Mouse (Mus musculus): ENCODE results near the gene Fuom.

Gene Fuom

GRCm38 (mm10) chr7:140101498-140101897 is 743 bp downstream of the Fuom start:
- DNase-seq (ENCODE audit: low spot score) = no peak

GRCm38 (mm10) chr7:140098466-140098865 is 3.8 kb downstream of the Fuom start:
- no peak for DNase-seq (ENCODE audit: low spot score)

GRCm38 (mm10) chr7:140096055-140096454 is 6.2 kb downstream of the Fuom start:
- DNase-seq (ENCODE audit: low spot score) = no peak

- no peak for DNase-seq (ENCODE audit: low spot score)
Observed at GRCm38 (mm10) chr7:140095556-140095955, 6.7 kb downstream of the Fuom start.

GRCm38 (mm10) chr7:140094954-140095353 is 7.3 kb downstream of the Fuom start:
- DNase-seq (ENCODE audit: low spot score) = no peak

- no peak for DNase-seq (ENCODE audit: low spot score)
Observed at GRCm38 (mm10) chr7:140092924-140093528, 9.2 kb downstream of the Fuom start, which contains the start of gene Prap1. Gene Prap1 (plus strand): TSS chr7:140093395.

GRCm38 (mm10) chr7:140090601-140091000 is 11.6 kb downstream of the Fuom start:
- no peak for DNase-seq (ENCODE audit: low spot score)

- DNase-seq (ENCODE audit: low spot score) = peak; percentile 87
Observed at GRCm38 (mm10) chr7:140082242-140082678, 20.0 kb downstream of the Fuom start, which contains the start of gene Caly. Gene Caly (minus strand): TSS chr7:140082548.

GRCm38 (mm10) chr7:140081408-140082241 is 20.6 kb downstream of the Fuom start:
- DNase-seq (ENCODE audit: low spot score) = no peak

- DNase-seq (ENCODE audit: low spot score) = peak; percentile 96
Observed at GRCm38 (mm10) chr7:140080503-140081156, 21.6 kb downstream of the Fuom start.

- peak; percentile 88 for DNase-seq (ENCODE audit: low spot score)
Observed at GRCm38 (mm10) chr7:140078711-140079110, 23.5 kb downstream of the Fuom start.

- peak; percentile 60 for DNase-seq (ENCODE audit: low spot score)
Observed at GRCm38 (mm10) chr7:140077698-140078097, 24.5 kb downstream of the Fuom start.

GRCm38 (mm10) chr7:140070042-140070711 is 32.1 kb downstream of the Fuom start:
- DNase-seq (ENCODE audit: low spot score) = peak; percentile 70

- no peak for DNase-seq (ENCODE audit: low spot score)
Observed at GRCm38 (mm10) chr7:140067397-140067796, 34.8 kb downstream of the Fuom start.

GRCm38 (mm10) chr7:140063092-140063491 is 39.1 kb downstream of the Fuom start:
- DNase-seq (ENCODE audit: low spot score) = peak; percentile 85

GRCm38 (mm10) chr7:140062307-140062706 is 39.9 kb downstream of the Fuom start:
- peak; percentile 71 for DNase-seq (ENCODE audit: low spot score)

GRCm38 (mm10) chr7:140061832-140062130 is 40.5 kb downstream of the Fuom start:
- peak; percentile 27 for DNase-seq (ENCODE audit: low spot score)

GRCm38 (mm10) chr7:140060936-140061831 is 41.1 kb downstream of the Fuom start:
- DNase-seq (ENCODE audit: low spot score) = peak; percentile 66

GRCm38 (mm10) chr7:140059601-140060000 is 42.6 kb downstream of the Fuom start:
- DNase-seq (ENCODE audit: low spot score) = no peak

GRCm38 (mm10) chr7:140058528-140058927 is 43.7 kb downstream of the Fuom start:
- no peak for DNase-seq (ENCODE audit: low spot score)

All from MN1 (cell line).